Mouse (Mus musculus) kidney, postnatal 0 days (tissue): ENCODE measurements around the gene Gm10717. TPM values are rescaled to one million over a fixed set of nuclear protein-coding genes. Genes with fewer than 3 reads are reported as not detected.
"Not testable (repeated sequence)": the region's sequence is repeated elsewhere in the genome, so short reads cannot be mapped to it uniquely, and the experiment has no call there.

Experiments
- ATAC-seq: fragments of 200-750 bp; cut with Nextera tagmentation; replicated peaks from 2 replicates; pipeline ENCODE4 v1.8.0; 2017; ENCODE audit warnings: low read depth, moderate number of reproducible peaks, moderate TSS enrichment, moderate library complexity; ENCODE audit not compliant: low FRiP score
- DNase-seq: peaks from one replicate; pipeline ENCODE4 v3.0.0-alpha.2; 2016; ENCODE audit warnings: low spot score
- H3K27ac ChIP-seq: fragments of 300-500 bp; sonication (generic); 2 replicates; pipeline ENCODE4 v1.5.1; 2014; ENCODE audit warnings: mild to moderate bottlenecking
- H3K27me3 ChIP-seq: fragments of 300-500 bp; sonication (generic); 2 replicates; pipeline ENCODE4 v1.6.1; 2014; ENCODE audit warnings: low read length, mixed read lengths; ENCODE audit not compliant: insufficient read depth
- H3K36me3 ChIP-seq: fragments of 300-500 bp; sonication (generic); 2 replicates; pipeline ENCODE4 v1.6.1; 2014; ENCODE audit warnings: low read length, mixed read lengths; ENCODE audit not compliant: insufficient read depth
- H3K4me1 ChIP-seq: fragments of 300-500 bp; sonication (generic); replicated peaks from 2 replicates; pipeline ENCODE4 v1.6.1; 2014; ENCODE audit warnings: antibody characterized with exemption, low read length, mixed read lengths; ENCODE audit not compliant: insufficient read depth
- H3K4me2 ChIP-seq: fragments of 300-500 bp; sonication (generic); 2 replicates; pipeline ENCODE4 v1.6.1; 2014; ENCODE audit warnings: mild to moderate bottlenecking, low read length, moderate library complexity, mixed read lengths
- H3K4me3 ChIP-seq: fragments of 300-500 bp; sonication (generic); replicated peaks from 2 replicates; pipeline ENCODE4 v1.5.1; 2014; ENCODE audit warnings: low read depth, low read length
- H3K9ac ChIP-seq: fragments of 300-500 bp; sonication (generic); 2 replicates; pipeline ENCODE4 v1.6.1; 2014; ENCODE audit warnings: low read depth, low read length
- H3K9me3 ChIP-seq: fragments of 300-500 bp; sonication (generic); replicated peaks from 2 replicates; pipeline ENCODE4 v1.6.1; 2016; ENCODE audit warnings: low read length, inconsistent platforms, mixed read lengths
- WGBS: fragments of 180-500 bp; shearing (Covaris S2); extraction: QIAGEN DNeasy Blood & Tissue Kit; methylation state at CpG from one replicate; pipeline ENCODE4 v1.1.7; 2014; 5-methylcytosine and 5-hydroxymethylcytosine counted together
- microRNA-seq: library from miRNA; unstranded; fragments of <30 nt; microRNA quantifications from one replicate; pipeline ENCODE4, GENCODE M21; 2016
- polyA plus RNA-seq: library from polyadenylated mRNA; unstranded; fragments of >200 nt; fragmentation: Nextera tagmentation; extraction: Ambion mirVana; gene quantifications from 2 replicates; pipeline ENCODE4 v1.2.1, GENCODE M21; 2015

Gm10717 gene
- polyA plus RNA-seq, 1 experiment from 2014 or later = 0.29 TPM

- H3K4me3 ChIP-seq, H3K4me2 ChIP-seq, DNase-seq, H3K36me3 ChIP-seq, H3K9ac ChIP-seq, H3K4me1 ChIP-seq, H3K27me3 ChIP-seq, H3K9me3 ChIP-seq, ATAC-seq, H3K27ac ChIP-seq: not testable (repeated sequence)
- WGBS = 74% methylated on average over 6 of the region's 8 CpGs
Observed at GRCm38 (mm10) chr9:3036577-3036976, 11.4 kb downstream of the Gm10717 start, which contains the start of gene Gm10715. Gm10715 (plus strand) TSS chr9:3036877.

GRCm38 (mm10) chr9:3038161-3038560 lies 12.9 kb downstream of the Gm10717 start:
- 70% methylated on average over 4 of the region's 4 CpGs for WGBS
- not testable (repeated sequence) for DNase-seq, H3K4me1 ChIP-seq, ATAC-seq, H3K27me3 ChIP-seq, H3K36me3 ChIP-seq, H3K27ac ChIP-seq, H3K4me3 ChIP-seq, H3K9me3 ChIP-seq, H3K9ac ChIP-seq, H3K4me2 ChIP-seq

Small RNA genes lying within 50 kb of the gene (microRNA-seq; reads per million reads assigned to microRNA genes)
- gene Mir101c = not detected

Other genes starting within 250 kb of the Gm10717 start
- not detected in 2 replicates for gene Gm10722, start 24.5 kb upstream of the Gm10717 start, polyA plus RNA-seq
- not detected in 2 replicates for gene Gm11168, start 22.1 kb upstream of the Gm10717 start, polyA plus RNA-seq
- gene Gm10721, start 12.3 kb upstream of the Gm10717 start, polyA plus RNA-seq = not detected in 2 replicates
- gene Gm10720, start 9.8 kb upstream of the Gm10717 start, polyA plus RNA-seq = not detected in 2 replicates
- 0.24 TPM in 1 of 2 replicates, not detected in the other for gene Gm10719, start 8.0 kb upstream of the Gm10717 start, polyA plus RNA-seq
- 0.30 TPM in 1 of 2 replicates, not detected in the other for gene Gm10718, start 1.9 kb upstream of the Gm10717 start, polyA plus RNA-seq
- gene Gm17535, start 9.2 kb downstream of the Gm10717 start, polyA plus RNA-seq = not detected in 2 replicates
- not detected in 2 replicates for gene Gm10715, start 11.5 kb downstream of the Gm10717 start, polyA plus RNA-seq